Mouse (Mus musculus) gastrocnemius, adult 18-20 months (tissue): ENCODE data around the gene Naa80. TPM values are rescaled to one million over a fixed set of nuclear protein-coding genes. Genes with fewer than 3 reads are reported as not detected.

Experiments used
- DNase-seq: peaks from one replicate; pipeline ENCODE4 v3.0.0; 2021; ENCODE audit warnings: low spot score
- total RNA-seq, 2 experiments: library from RNA; stranded (reverse); gene quantifications; 2 replicates each; pipeline ENCODE4 v1.2.3; 2021

The Naa80 gene
- total RNA-seq, 2 experiments from 2014 or later, result 14.0 to 15.3 TPM

- no peak for DNase-seq
Observed at GRCm38 (mm10) chr9:107612945-107613569, 34.4 kb downstream of the Naa80 start.

GRCm38 (mm10) chr9:107615035-107615434 is 36.3 kb downstream of the Naa80 start:
- no peak for DNase-seq

DNA sequence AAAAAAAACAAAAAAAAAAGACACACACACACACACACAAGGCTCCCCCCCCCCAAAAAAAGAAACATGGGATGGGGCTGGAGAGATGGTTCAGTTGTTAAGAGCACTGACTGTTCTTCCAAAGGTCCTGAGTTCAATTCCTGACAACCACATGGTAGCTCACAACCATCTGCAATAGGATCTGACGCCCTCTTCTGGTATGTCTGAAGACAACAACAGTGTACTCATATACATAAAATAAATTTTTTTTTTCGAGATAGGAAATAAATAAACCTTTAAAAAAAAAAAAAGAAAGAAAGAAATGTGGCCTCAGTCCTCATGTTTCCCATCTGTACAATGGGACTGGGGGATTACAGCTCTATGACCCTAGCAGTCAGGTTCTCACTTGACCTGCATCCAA is 38.8 kb downstream of the Naa80 start:
- DNase-seq, result no peak

DNA sequence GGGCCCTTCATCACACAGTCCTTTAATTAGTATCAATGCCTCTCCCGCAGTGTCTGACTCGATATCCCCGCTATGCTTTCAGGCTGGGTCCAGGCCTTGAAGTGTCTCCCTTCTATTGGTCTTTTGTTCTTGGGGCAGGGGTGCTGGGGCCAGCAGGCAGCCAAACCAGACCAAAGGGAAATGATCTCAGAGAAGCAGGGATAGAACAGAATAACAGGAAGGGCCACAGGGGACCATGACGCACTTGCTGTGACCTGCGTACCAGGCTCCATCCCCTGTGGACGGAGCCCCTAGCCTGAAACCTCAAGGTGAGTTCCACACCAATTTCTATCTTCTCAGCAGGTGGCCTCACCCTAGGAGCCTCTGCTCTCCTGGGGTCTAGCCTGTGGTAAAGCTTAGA is 39.4 kb downstream of the Naa80 start:
- no peak for DNase-seq

- DNase-seq, result peak; percentile 63
Observed at GRCm38 (mm10) chr9:107618778-107619545, 40.3 kb downstream of the Naa80 start.

- DNase-seq, result no peak
Observed at GRCm38 (mm10) chr9:107619546-107619879, 40.8 kb downstream of the Naa80 start.

- no peak for DNase-seq
Observed at GRCm38 (mm10) chr9:107620954-107621353, 42.3 kb downstream of the Naa80 start.

GRCm38 (mm10) chr9:107624539-107624938 is 45.9 kb downstream of the Naa80 start:
- DNase-seq, result no peak

- DNase-seq, result no peak
Observed at GRCm38 (mm10) chr9:107624951-107625350, 46.3 kb downstream of the Naa80 start.

DNA sequence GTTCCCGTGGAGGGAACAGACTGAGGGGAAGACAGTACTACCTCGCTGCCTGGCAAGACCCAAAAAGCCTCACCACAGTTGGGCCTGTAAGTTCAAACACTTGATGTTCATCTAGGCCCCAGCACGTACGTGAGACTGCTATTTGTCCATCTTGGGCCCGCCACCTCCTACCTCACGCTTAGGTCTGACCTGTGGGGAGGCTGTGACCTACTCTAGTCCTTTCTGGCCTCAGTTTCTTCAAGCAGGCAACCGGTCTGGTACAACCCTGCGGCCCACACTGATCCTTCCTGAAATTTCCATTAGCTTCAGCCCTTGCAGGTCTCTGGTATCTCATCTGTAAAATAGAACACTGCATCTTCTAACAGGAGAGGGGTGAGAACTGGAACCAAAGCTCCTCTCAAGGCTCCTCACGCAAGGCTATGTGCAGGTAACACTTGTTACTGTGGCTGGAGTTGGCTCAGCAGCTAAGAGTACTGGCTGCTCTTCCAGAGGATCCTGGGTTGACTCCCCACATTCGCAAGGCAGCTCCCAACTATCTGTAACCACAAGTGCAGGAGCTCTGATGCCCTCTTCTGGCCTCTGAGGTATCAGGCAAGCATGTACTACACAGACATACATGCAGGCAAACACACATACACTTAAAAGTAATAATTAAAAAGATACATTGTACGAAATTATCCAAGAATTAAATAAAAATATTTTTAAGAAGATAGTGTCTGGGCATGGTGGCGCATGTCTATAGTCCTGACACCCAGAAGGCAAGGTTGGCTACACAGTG is 46.9 kb downstream of the Naa80 start:
- no peak for DNase-seq

DNA sequence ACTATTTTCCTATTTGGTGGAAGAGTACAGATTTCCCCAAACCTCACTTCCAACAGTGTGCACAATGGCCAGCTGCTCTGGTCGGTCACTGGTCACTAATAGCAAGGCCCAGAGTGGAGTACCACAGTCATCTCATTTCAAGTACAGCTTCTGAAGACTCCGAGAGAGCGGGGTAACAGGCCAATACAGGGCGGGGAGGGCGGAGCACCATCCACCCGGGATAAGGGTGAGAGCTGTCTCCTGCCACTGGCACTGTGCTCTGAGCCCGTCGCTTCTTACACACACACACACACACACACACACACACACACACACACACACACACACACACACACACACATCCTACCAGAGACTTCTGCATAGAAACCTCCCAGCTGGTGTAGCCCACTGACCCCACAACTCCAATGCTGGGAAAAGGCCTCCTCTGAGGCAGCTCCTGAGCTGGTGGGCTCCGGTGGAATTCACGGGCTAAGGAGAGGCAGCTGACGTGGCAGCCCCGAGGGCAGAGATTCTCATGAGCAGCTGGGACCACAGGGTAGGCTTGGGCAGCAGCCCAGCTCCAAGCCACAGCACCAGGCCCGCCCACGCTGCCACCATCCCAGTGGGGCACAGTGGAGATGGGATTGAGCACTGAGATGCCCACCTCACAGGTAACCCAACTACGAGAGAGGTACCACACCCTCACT is 47.6 kb downstream of the Naa80 start:
- no peak for DNase-seq

- DNase-seq, result peak; percentile 80
Observed at GRCm38 (mm10) chr9:107626844-107627277, 48.2 kb downstream of the Naa80 start.

DNA sequence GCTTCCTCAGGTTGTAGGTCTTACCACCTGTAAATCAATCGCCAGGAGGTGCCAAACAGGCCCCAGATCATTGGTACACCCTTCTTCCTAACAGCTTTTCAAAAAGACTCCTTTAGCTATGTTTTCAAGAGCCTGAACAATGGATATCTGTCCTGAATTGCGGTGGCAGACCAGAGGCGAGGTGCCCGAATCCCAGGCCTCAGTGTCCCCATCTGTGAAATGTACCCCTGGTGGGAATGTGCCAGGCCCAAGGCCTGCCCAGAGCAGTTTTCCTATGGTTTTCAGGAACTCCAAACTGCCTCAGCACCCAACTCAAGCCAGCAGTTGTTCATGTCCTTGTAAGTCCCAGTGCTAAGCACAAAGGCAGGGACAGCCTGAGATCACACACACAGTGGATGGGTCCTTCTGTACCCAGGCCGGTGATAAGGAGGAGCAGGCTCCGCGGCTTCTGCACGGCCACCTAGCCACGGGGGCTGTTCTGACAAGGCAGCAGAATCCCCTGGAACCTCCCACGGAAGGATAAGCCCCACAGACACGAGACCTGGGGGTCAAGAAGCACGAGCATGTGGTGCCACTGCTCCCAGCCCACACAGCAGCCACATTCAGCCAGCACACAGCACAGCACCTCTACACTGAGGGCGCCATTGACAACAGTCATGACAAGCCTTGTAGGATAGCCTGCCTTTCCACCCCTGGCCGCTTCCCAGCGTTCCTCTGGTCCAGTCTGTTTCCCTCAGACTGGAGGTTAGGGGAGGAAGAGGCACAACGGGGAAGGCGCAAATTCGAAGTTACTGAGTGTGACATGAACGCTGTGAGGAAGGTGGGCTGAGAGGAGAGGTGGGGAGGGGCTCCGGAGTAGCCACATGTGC is 48.9 kb downstream of the Naa80 start:
- no peak for DNase-seq

DNA sequence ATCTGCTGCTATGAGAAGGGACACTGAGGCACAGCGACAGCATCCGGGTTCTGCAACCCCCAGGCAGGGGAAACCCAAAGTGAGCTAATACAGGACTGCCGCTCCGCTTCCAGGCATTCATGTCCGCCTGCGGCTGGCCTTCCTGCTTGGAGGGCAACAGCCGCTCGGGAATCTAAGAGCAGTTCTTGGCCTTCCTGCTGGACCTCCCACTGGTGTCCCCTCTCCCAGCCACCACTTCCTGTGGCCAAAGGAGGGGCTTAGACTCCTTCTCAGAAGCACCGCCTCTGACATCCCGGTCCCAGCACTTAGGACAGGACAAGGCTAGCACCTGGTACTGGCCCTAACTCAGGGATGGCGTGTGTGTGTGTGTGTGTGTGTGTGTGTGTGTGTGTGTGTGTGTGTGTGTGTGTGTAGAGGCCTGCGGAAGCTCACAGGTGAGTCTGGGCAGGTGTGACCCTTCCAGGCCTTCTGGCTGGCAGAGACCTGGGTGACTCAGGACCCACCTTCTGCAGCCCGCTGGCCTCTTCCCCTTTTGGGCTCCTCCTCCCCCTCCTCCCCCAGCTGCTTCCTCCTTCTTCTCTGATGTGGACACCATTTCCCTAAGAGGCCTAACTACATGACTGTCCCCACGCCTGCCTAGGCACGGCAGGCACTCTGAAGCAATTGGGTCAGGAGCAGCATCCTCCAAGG is 50.2 kb downstream of the Naa80 start:
- no peak for DNase-seq

- no peak for DNase-seq
Observed at GRCm38 (mm10) chr9:107629411-107629730, 50.7 kb downstream of the Naa80 start.

GRCm38 (mm10) chr9:107629901-107630425 is 51.3 kb downstream of the Naa80 start:
- DNase-seq, result no peak

DNA sequence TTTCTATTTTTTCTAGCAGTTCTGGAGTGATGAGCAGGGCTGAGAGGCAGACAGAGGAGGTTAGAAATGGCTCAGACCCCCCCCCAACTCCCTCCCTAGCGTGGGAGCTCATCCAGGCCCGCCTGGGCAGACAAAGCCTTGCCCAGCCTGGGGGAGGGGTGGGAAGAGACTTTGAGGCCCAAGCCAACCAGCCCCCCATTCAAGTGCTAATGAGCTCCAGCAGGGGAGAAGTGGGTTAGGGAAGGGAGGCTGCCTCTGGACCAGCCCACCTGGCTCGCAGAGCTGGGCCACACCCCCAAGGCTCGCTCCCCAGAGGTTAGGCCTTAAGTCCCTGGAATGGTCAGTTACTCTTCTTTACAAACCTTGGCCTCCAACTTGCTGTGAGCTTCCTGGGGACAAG is 51.9 kb downstream of the Naa80 start:
- no peak for DNase-seq

- no peak for DNase-seq
Observed at GRCm38 (mm10) chr9:107631311-107631826, 52.7 kb downstream of the Naa80 start.

- no peak for DNase-seq
Observed at GRCm38 (mm10) chr9:107631861-107632260, 53.2 kb downstream of the Naa80 start.

GRCm38 (mm10) chr9:107632478-107632877 is 53.8 kb downstream of the Naa80 start:
- DNase-seq, result peak; percentile 46
